Mouse (Mus musculus) cerebellum, adult 11 months (tissue): ENCODE data around the gene Fthl17e.
"Not testable (repeated sequence)": the region's sequence is repeated elsewhere in the genome, so short reads cannot be mapped to it uniquely, and the experiment has no call there.

Experiments used
- DNase-seq: peaks from one replicate; pipeline ENCODE4 v3.0.0; 2022

The Fthl17e gene

DNA sequence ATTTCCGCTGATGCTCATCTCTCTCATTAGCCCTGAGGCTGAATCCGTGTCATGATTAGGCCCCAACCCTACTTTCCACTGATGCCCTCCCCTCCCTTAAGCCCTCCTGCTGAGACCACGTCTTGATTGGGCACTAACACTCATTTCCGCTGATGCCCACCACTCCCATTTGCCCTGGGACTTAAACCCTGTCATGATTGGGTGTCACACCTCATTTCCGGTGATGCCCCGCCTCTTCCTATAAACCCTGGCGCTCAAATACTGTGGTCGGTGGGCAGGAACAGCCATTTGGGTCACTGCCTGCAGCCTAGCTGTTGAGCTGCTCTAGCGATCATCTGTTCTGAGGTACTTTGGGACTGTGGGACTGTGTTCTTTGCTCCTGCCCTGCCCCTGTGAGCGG, at the start of gene Fthl17e:
Gene Fthl17e, plus strand, starts transcription at position 301 of the 400 bp plus-strand sequence.
- not testable (repeated sequence) for DNase-seq

DNA sequence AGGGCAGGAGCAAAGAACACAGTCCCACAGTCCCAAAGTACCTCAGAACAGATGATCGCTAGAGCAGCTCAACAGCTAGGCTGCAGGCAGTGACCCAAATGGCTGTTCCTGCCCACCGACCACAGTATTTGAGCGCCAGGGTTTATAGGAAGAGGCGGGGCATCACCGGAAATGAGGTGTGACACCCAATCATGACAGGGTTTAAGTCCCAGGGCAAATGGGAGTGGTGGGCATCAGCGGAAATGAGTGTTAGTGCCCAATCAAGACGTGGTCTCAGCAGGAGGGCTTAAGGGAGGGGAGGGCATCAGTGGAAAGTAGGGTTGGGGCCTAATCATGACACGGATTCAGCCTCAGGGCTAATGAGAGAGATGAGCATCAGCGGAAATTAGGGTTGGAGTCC, 46.6 kb upstream of the Fthl17e start, which contains the start of gene Fthl17d:
Gene Fthl17d, minus strand, starts transcription at position 101 of the 400 bp plus-strand sequence.
- not testable (repeated sequence) for DNase-seq

DNA sequence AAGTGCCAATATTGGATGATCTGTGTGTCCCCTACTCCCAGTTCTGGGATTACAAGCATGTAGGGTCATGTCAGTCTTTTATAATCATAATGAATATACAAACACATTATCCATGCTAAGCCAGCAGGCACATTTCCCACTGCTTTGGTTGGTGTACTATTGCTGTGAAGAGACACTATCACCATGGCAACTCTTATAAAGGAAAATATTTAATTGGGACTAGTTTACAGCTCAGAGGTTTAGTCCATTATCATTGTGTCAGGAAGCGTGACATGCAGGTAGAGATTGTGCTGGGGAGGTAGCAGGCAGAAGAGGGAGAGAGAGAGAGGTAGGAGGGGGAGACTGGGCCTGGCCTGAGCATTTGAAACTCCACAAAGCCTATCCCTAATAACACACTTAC, 17.2 kb upstream of the Fthl17e start:
- no peak for DNase-seq

DNA sequence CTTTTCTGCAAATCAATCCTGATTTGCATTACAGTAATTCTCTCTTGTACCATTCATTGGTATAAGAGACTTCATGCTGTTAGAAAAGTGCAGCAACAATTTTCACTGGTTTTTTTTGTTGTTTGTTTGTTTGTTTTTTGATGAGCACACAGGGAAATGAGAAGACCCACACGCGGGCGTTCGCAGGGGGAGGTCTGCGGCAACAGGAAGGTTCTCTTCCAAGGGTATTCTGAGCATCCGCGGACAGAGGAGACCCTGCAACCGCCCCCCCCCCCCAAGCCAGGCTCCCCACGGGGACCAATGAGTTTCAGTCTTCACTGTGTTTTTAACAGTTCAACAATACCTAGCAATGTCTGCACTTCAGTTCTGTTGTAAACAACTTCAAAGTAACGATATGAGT, 13.8 kb upstream of the Fthl17e start:
- no peak for DNase-seq

DNA sequence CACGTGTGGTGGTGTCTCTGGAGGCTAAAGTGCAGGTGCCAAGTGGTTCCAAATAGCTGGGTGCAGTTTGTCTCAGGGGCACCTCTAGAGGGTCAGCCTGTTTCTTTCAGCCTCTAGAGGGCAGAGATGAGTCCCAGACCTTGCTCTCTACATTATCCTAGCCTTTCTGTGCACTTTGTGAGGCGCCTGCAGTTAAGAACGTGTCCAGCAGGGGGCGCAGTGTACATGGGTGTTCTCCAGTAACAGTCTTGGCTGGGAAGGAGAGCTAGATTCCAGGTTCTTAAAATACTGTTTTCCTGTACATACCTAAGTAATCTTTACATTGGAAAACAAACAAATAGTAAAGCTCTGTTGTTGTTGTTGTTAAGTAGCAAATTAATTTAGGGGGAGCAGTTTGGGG, 8.3 kb downstream of the Fthl17e start:
- DNase-seq = not testable (repeated sequence)

DNA sequence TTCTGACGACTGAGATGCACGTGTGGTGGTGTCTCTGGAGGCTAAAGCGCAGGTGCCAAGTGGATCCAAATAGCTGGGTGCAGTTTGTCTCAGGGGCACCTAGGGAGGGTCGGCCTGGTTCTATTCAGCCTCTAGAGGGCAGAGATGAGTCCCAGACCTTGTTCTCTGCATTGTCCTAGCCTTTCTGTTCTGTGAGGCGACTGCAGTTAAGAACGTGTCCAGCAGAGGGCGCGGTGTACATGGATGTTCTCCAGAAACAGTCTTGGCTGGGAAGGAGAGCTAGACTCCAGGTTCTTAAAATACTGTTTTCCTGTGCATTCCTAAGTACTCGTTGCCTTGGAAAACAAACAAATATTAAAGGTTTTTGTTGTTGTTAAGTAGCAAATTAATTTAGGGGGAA, 27.7 kb downstream of the Fthl17e start:
- DNase-seq = peak; percentile 60

DNA sequence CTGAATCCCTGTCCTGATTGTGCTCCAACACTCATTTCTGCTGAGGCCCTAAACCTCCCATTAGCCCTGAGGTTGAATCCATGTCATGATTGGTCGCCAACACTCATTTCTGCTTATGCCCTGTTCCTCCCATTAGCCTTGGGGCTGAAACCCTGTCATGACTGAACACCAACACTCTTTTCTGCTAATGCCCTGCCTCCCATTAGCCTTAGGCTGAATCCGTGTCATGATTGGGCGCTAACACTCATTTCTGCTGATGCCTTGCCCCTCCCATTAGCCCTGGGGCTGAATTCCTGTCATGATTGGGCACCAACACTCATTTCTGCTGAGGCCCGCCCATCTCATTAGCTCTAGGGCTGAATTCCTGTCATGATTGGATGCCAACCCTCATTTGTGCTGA, 28.8 kb downstream of the Fthl17e start:
- no peak for DNase-seq

DNA sequence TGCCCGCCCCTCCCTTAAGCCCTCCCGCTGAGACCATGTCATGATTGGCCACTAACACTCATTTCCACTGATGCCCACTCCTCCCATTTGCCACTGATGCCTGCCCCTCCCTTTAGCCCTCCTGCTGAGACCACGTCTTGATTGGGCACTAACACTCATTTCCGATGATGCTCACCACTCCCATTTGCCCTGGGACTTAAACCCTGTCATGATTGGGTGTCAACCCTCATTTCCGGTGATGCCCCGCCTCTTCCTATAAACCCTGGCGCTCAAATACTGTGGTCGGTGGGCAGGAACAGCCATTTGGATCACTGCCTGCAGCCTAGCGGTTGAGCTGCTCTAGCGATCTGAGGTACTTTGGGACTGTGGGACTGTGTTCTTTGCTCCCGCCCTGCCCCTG, 29.4 kb downstream of the Fthl17e start, which contains the start of gene Fthl17f:
Gene Fthl17f, plus strand, starts transcription at position 301 of the 400 bp plus-strand sequence.
- not testable (repeated sequence) for DNase-seq

DNA sequence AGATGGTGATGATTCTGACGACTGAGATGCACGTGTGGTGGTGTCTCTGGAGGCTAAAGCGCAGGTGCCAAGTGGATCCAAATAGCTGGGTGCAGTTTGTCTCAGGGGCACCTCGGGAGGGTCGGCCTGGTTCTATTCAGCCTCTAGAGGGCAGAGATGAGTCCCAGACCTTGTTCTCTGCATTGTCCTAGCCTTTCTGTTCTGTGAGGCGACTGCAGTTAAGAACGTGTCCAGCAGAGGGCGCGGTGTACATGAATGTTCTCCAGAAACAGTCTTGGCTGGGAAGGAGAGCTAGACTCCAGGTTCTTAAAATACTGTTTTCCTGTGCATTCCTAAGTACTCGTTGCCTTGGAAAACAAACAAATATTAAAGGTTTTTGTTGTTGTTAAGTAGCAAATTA, 44.4 kb downstream of the Fthl17e start:
- DNase-seq = peak; percentile 32
